Mouse (Mus musculus) cerebellum, adult 9-11 months (tissue): ENCODE data around the gene Cadm2.

Source experiments
- DNase-seq: peaks from one replicate; pipeline ENCODE4 v3.0.0; 2022

The Cadm2 gene

DNA sequence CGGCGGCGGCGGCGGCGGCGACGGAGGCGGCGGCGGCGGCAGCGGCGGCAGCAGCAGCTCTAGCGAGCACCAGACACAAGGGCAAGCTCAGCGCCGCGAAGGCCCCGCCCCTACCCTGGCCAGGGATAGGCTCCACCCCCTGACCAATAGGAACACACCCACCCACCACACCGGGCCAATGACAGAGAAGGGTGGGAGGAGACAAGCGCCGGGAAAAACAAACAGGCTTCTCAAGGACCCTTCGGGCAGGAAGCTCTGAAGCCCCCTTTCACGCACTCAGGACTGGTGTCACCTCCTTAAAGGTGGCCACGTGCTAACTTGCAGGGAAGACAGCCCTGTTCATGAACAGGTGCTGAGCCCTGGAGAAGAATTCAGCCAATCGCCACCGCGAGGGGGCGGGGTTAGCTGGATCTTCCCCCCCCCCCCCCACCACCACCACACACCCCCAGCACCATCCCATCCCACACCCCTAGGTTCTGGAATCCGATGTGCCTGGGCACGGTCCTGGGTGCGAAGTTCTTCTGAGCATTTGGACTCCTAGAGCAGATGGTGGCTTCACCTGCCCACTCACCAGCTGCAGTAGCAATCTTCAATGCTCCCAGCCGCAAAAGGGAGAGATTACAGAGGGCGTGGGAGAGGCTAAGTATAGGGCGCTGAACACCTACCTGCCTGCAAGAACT lies at the start of gene Cadm2:
Cadm2 (minus strand) TSS at position 83 of the 680 bp plus-strand sequence.
- DNase-seq: peak; percentile 98

DNA sequence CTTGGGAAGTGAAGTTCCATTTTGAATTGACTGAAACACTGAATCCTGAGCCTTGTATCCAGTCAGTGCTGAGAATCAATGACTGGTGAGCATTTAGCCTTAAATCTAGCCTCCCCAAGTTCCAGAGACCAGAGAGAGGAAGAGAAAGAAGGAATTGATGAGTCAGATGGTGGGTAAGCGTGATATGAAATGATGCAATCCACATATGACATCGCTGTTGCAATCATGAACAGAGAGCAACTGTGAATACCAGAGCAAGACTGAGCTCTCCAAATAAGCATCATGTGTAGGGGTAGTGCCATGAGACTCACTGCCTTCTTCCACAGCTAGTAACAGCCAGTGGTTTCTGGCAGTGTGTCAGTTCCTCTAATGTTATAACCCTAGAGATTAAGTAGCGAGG lies 26.2 kb upstream of the Cadm2 start:
- no peak for DNase-seq

DNA sequence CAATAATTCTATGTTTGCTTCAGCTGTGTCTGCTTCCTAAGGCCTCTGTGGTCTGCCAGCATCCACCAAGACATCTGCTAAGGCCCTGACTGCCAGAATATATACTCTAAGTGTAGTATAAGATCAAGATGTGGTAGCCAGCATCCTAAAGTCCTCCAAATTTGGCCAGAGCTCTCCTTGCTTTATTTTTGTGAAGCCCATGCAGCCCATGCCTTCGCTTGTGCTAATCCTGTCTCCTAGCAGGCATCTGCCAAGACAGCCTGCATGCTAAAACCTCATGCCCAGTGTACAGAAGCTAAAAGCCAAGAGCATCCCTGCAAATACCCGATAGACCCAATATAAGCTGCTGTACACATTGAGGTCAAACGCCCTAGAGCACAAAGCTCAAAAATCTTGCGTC lies 22.9 kb upstream of the Cadm2 start:
- DNase-seq: peak; percentile 19

DNA sequence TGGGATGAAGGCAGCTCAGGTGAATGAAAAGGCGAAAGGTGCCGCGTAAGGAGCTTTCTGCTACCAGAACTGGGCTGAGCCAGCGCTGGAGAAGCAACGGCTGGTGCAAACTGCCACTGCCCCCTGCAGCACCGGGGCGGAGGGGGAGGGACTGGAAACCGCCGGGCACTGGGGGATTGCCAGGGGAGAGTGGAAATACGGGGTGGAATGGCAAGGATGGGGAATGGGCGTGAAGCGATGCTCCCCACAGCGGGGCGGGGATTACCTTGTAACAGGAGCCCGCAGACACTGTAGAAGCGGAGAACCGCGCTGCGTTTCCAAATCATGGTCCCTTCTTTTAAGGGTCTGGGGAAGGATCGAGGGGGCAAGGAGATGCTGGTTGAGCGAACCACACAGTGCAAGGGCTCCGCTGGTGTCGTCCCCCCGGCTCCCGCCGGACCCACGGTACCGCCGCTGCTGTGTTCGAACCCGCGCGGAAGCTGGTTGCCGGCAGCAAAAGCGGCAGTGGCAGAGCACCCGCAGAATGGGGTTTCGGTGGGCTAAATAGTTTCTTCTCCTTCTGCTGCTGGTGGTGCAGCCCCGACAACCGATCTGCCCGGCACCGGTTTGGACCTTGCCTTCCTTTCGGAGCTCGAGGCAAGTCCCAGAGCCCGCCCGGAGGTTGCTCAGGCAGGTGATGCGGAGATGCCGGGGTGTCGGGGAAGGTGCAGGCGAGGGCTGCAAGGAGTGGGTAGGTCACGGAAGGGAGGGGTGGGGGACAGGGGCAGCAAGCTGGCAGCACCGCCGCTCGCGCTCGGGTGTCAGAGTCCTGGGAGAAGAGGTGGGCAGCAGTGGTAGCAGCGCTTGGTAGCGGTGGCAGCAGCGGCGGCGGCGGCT lies 564 bp downstream of the Cadm2 start:
- peak; percentile 94 for DNase-seq

DNA sequence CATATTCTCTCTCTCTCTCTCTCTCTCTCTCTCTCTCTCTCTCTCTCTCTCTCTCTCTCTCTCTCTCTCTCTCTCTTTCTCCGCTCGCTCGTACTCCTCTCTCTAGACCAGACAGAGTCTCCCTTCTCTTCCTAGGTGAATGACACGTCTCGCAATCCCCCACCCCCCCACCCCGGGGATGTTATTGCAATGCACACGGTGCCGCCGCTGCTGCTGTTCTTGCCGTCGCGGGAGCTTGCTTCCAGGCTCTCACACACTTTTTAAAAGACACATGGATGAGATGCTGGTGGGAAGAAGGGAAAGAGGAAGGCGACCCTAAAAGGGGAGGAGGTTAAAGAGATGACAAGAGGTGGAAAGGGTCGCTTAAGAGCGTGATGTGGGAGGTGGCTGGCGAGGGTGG lies 1.3 kb downstream of the Cadm2 start:
- no peak for DNase-seq

DNA sequence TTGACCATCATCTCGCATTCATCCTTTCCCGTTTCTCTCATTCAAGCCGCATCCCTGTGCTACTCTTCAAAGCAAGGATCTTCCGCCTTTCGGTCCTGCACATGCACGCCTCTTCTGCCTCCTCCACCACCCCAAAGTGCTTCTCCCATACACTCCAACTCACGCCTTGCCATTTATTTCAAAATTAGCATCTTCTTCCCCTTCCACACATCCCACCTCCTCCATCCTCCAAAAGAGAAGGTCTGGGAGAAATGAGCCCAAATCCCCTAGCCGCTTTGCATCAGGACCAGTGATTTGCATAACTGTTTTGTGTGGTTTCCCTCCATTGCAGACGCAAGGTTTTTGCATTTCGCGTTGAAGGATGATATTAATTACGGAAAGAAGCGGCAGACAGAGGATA lies 1.9 kb downstream of the Cadm2 start:
- DNase-seq: peak; percentile 49

DNA sequence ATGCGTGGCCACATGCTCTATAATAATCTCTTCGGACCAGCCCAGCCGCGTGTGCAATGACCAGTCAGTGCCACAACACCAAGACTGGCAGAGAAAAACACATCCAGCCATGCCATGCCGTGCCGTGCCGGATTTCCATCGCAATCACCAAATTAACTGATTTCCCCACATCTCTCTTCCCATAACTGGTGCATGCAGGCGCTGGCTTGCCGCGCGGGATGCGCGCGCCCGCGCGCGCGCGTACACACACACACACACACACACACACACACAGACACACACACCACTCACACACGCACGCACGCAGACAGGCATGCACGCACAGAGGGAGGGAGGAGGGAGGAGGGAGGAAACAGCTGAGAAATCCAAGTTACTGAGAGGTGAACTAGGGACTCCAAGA lies 2.9 kb downstream of the Cadm2 start:
- DNase-seq: peak; percentile 86

DNA sequence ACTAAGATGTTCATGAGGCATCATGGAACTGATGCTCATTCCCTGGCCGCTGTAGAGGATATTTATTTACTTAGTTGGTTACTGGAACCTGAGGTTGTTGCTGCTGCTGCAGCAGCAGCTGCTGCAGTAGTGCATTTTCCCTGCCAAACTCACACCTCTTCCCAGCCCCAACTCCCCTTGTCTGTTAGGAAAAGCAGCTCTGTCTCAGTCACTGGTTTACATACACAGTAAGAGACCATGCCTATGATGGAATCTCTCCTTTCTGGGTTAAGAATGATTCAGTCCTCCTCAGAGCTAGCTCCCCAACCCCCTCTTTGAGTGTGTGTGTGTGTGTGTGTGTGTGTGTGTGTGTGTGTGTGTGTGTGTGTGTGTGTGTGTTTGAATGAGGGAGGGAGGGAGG lies 3.5 kb downstream of the Cadm2 start:
- peak; percentile 45 for DNase-seq

DNA sequence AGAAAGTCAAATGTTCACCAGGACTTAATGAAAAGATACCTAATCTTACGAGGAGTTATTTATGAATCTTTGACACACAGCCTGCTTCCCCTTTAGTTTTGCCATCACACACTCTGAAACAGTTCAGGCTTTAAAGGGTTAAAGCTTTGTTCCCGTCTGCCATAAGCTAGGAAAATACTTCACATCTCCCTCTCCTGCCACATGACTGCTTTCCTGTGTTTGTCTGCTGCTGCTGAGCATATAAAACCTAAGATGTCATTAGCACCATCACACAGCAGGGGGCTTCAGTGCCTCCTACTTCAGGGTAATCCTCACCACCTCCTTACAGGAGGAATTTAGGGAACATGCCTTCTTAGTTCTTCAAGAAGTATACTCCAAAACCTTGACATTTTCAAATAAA lies 6.8 kb downstream of the Cadm2 start:
- peak; percentile 63 for DNase-seq

DNA sequence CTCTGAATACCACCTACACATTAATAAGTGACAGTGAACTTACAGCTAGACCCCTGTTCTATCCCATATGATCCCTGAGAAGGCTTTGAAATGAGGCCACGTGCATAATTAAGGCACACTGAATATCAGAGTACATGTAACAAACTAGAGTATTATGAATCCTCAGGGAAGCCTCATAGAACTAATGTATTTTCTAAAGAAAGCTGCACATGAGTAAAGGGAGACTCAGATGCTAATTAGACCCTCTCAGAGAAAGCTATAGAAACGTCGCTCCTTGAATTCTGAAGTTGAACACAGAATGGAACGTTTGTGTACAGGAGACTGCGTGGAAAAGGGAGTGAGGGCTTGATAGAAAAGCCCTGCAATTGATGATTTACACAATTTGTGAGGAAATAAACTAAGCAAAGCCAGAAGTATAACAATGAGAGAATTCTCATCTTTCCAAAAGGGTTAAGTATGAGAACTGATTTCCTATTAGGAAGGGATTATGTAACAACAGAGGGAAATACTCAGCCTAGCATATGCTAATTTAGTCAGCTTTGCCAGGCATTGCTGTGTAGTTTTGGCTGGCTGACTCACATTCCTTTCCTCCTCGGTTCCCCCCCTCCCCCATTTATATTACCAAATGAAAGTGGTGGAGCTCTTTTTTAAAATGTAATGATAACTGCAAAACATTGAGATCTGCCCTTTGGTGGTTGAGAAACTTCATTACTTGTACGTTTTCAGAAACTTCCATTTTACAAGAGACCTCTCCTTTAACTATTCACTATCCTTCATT lies 9.6 kb downstream of the Cadm2 start:
- DNase-seq: peak; percentile 80

DNA sequence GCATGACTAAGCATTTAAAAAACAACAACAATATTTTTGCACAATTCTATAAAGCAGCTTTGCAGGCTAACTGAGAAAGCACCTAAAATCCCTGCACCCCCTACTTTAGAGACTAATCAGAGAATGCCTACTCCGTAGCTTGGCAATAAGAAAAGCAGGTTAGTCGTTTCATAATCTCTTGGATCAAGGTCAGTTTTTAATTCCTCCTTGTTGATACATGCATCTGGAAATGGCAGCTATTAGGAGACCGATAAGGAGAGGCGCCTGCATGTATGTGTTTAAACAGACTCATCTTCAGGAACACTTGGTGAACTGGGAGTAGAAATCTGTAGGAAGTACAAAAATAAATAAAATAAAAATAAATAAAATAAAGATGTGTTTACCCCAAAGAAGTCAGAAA lies 11.6 kb downstream of the Cadm2 start:
- DNase-seq: peak; percentile 43

DNA sequence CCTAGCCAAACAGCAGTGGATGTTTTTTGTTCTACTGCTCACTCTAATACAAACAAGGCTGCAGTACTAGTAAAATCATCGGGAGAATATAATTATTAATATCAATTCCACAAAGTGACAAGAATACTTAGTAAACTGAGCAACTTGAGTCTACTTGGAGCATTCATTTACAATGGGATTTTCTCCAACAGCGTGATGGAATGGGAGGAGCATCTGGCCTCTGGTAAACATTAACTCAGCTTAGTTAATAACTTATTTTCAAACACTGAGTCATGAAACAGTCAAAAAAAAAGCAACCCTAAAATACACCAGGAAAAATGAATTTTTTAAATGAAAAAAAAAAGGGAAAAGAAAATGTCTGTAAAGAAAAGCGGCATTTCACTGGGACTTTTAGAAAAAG lies 12.2 kb downstream of the Cadm2 start:
- DNase-seq: no peak

DNA sequence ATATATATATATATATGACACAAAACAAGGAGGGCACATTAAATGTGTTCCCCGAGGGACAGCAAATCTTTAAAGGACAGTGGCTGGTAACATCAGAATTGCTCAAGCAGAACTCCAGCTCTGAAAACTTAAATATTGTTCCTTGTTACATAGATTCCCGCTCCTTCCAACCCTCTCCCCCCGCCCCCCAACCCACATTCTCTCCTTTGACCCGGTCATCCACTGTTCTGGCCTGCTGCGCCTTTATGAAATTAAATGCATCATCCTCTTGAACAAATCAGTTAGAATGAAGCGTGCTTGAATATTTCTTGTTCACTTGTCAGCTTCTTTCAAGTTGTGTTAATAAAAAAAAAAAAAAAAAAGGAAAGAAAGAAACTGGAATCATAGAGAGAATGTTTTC lies 15.0 kb downstream of the Cadm2 start:
- no peak for DNase-seq

DNA sequence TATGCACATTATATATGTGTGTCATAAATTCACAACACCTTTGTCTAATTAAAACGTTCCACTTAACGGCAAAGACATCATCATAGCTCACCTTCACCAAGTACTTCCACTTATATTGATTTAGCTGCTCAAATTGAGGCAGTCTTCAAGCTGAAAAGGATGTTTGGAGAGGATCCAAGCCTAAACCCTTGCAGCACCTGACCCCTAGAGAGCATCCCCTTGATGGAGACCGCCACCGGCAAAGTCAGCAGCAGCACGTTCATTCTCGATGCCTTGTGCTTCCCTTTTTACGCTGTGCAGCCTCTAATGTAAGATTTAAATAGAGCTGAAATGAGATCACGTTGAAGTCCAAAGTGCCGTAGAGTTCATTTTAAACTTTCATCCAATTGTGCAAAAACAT lies 20.7 kb downstream of the Cadm2 start:
- no peak for DNase-seq

DNA sequence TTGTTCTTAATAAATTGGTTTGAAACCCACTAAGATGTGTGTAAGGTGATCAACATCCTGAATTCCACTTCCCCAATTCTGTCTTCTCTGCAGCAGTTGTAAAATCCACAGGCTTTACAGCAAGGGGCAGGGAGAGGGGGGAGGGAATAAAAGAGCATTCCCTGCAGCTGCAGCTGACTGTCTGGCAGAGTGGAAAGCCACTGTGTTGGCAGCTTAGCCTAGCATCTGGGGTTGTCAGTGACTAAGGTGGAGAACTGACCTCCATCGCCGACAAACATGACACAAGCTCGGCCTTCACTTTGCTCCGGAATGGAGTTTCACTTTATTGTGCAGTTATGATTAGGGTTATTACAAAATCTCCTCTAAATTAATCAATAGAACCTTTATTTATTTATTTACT lies 21.9 kb downstream of the Cadm2 start:
- no peak for DNase-seq

DNA sequence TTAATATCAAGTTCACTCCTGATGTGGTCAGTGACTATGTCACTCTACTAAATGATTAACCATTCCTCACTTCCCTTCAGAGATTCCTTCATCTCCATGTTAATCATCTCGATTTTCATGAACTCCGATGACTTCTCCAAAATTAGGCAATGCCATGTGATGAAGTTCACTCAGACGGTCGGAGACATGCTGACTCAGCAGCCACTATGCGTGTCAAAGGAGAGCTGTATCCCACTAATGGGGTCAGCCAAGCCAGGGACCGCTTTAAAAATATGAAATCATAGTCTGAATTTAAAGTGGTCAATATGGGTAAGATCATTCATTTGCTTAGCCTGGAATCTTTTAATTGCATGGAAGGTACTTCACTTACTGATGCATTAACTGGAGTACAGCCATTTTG lies 29.7 kb downstream of the Cadm2 start:
- DNase-seq: no peak

DNA sequence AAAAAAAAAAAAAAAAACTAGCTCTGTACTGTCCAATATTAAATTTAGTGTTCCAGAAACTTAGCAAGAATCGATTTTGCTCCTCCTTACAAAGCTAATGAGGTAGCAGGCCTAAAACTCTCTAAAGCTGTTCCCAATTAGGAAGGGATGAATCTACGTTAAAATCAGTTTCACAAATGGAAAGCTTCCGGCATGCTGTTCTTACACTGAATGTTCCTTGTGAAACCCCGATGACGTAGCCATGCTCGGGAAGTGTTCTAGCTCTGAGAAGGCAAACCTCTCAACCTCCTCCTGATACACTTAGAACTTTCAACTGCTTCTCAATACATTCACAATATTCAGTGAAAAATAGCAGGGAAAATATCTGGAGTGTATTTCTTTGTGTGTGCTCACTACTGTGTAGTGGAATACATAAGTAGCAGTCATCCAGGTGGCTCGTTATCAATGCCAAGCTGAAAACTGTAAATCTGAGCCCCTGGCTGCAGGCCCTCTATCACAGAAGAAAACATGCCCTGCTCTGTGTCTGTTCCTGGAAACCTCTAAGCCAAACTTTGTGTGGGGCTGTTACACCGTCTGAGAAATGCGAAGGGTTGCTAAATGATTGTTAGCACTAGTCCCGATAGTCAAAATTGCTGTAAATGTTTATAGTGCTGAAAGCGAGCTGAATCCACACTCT lies 41.7 kb downstream of the Cadm2 start:
- DNase-seq: peak; percentile 28

DNA sequence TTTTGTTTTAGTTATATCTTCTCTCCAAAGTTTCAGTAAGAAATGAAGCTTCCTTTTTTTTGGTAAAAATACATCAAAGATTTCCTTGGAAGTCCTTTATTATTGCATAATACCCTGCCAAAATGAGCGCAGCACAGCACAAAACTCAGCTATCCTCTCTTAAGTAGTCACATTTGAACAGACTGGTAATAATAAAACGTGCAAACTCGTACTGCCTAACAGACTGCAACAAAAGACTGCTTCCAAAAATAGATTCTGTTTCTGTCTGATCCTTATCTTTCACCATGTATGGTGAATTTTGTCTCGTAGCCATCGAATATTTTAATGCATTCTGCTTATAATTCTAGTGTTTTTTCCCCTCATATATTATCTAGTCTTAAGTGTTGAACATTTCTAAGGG lies 45.2 kb downstream of the Cadm2 start:
- DNase-seq: no peak

DNA sequence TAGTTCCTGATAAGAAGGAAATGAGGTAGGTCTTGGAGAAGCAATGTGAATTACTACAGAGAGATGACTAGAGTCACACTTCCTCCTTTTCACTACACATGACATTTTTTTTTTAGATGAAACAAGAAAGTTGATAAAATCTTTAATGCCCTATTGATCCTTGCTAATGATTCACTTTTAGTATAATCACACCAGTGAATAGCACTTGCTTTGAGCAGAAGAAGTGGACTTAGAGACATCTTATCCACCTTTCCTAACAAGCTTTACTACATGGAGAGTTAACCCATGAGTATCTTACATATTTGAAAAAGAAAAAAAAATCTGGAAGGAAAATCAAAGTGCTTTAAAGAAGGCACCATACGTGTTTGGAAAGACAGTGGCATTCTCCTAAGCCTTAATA lies 93.7 kb downstream of the Cadm2 start:
- DNase-seq: no peak

DNA sequence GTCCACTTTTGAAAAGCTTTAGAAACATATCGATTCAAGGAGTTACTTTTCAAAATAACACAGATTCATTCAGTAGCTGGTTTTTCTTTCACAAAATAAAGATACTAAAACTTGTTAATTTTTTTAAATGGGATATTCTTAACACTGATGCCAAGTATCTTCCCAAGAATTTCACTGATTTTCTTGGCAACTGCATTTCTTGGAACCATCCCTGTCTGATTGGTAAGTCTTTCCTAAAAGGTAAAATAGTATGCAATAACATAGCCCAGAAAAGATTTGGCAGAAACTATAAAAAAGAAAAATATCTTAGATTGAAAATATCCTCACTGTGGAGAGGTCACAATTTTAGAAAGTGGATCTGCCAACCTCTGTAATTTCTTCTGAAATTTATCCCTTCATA lies 95.8 kb downstream of the Cadm2 start:
- no peak for DNase-seq

DNA sequence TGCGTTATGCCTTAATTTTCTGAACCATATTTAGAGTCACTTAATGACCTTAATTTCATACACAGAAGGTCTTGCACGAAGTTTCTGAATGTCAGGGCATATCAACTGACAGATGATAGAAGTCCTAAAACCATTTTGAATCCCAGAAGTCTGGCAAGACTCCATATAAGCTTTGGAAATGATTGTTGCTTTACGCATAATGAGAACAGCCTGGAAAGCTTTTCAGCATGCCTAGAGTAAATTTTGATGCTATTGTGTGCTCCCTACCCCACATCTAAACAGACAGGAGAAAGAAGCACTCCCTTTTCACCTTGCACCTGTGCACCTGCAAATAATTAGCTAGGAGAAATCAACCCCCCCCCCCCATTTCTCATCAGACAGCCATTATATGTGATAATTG lies 102.4 kb downstream of the Cadm2 start:
- DNase-seq: no peak

DNA sequence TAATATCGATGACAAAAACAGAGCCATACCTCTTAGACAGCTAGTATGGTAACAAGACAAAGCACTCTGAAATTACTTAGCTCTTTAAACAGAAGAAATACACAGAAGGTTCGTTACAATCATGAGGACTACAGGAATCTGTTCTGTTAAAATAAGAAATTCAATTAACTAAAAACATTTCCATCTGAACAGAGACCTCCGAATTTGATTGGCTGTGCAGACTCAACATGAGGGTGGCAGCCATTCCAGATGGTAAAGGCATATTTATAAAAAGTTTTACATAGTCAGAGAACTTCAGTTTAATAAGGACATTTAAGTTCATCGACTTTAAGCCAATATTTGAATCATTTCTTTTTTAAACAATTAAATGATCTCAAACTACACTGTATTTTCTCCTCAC lies 105.2 kb downstream of the Cadm2 start:
- DNase-seq: no peak

DNA sequence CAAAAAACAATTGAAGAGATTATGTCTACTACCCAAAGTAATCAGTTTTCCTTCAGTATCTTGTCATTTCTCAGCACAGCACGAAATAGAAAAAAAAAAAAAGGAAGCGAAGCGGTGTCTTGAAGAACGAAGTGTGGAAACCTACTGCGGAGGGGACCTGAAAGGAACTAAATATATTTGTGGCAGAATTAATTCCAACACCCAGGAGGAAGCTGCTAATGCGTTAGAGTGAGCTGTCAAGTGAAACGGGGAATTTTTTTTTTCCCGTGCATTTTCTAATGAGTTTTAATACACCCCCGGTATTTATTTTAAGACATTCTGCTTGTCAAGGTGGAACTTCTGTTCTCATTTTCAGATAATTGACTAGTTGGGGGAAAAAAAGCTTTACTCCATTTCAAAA lies 111.6 kb downstream of the Cadm2 start:
- no peak for DNase-seq
